17 mouse cellular contexts compared by ENCODE assay signal in the genomic region with DNA sequence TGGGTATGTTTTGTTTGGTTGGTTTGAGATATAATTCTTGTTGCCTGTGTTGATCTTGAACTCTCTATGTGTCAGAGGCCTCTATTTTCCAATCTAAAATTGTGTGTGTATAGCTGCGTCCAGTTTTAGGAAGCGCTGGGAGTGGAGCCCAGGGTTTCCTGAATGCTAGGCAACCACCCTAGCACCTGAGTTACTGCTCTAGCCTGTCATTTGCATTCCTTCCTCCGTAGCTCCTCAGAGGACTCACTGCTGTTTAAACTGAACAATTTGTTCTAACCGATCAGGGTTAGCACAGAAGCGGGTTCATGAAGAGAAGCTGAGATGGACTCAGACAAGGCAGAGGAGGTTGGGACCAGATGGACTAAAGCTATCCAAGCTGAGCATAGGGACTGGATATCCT.
"Had no signal": no experiment of that assay in that cellular context is flagged by ENCODE, and none has a peak within 500 bp of the region (broad histone marks: within the 10 kb centered on the region; RNA-seq: fewer than 3 reads in every experiment).

No protein-coding gene starts in this region.

- H3K27ac ChIP-seq: liver, embryonic 12.5 days; liver, embryonic 14.5 days; midbrain, embryonic 10.5 days; midbrain, embryonic 12.5 days; neural tube, embryonic 13.5 days; neural tube, embryonic 15.5 days had no signal

- H3K27me3 ChIP-seq: liver, embryonic 12.5 days; midbrain, embryonic 12.5 days; neural tube, embryonic 13.5 days; neural tube, embryonic 15.5 days had no signal

- H3K9ac ChIP-seq: liver, embryonic 12.5 days; liver, embryonic 14.5 days; midbrain, embryonic 12.5 days; neural tube, embryonic 13.5 days; neural tube, embryonic 15.5 days had no signal

- ATAC-seq: liver, embryonic 12.5 days; midbrain, embryonic 16.5 days had no signal

- DNase-seq: lung, adult 18-20 months; midbrain, embryonic 14.5 days; right cerebral cortex, adult 18-20 months; right cerebral cortex, postnatal 25 days; right cerebral cortex, postnatal 4 days; spleen, adult 18-20 months; thymus, adult 2 months; thymus, postnatal 25 days; thymus, postnatal 4 days had no signal

- H3K36me3 ChIP-seq: liver, embryonic 12.5 days; midbrain, embryonic 10.5 days; midbrain, embryonic 12.5 days; neural tube, embryonic 13.5 days; neural tube, embryonic 15.5 days had no signal

- H3K4me1 ChIP-seq: liver, embryonic 12.5 days had no signal

- H3K9me3 ChIP-seq: midbrain, embryonic 12.5 days; neural tube, embryonic 13.5 days; neural tube, embryonic 15.5 days had no signal

- H3K4me3 ChIP-seq: liver, embryonic 12.5 days; midbrain, embryonic 10.5 days; midbrain, embryonic 12.5 days; myocyte; neural tube, embryonic 13.5 days; neural tube, embryonic 15.5 days had no signal

- H3K4me2 ChIP-seq: liver, embryonic 12.5 days; midbrain, embryonic 12.5 days; neural tube, embryonic 13.5 days; neural tube, embryonic 15.5 days had no signal
